Mouse (Mus musculus): ENCODE measurements at regions not wholly inside any gene's neighbourhood (a gene's known extent, or its start where the extent isn't known, plus 50 kb on each side); places are given as distances from the start of the nearest gene placed in this dataset.
A peak's percentile ranks its signal among the peaks of the same experiment; 100 is the strongest.

GRCm38 (mm10) chr12:12509164-12509937 lies 247.4 kb downstream of the Fam49a start:
- no peak for DNase-seq (ENCODE audit: low read depth)

GRCm38 (mm10) chr12:12508487-12509125 lies 246.7 kb downstream of the Fam49a start:
- no peak for DNase-seq (ENCODE audit: low read depth)

DNA sequence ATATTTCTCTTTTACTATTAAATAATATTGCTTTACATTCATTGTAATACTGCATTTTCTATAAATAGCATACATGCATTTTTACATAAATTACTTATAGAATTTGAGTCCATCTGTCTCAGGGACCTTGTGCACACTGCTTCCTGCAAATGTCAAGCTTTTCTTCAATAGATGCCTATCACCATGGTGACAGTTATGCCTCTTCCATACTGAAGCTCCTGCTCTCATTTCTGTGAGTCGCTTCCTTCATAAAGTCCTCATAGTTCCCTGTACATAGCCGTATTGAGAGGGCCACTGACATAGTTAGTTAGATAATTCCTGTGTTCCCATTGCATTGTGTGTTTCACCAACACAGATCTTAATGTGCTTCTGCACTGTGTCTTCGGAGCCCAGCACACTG lies 244.7 kb downstream of the Fam49a start:
- no peak for DNase-seq (ENCODE audit: low read depth)

DNA sequence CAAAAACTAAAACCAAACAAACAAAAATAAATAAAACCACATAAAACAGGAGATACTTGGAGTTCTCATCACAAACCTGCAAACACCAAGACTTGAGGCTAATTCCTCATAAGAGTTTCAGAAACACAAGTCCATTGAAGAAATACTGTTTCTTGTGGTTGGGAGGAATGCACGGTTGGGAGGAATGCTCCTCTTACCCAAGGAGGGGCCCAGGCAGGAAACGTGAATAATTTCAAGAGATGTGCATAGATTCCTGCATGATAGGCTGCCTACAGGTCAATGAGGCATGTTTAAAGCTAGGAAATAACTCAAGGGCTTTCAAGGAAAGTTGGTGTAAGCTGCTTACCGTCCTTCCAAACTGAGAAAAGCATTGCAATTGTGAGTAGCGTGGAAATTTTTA lies 243.7 kb downstream of the Fam49a start:
- no peak for DNase-seq (ENCODE audit: low read depth)

DNA sequence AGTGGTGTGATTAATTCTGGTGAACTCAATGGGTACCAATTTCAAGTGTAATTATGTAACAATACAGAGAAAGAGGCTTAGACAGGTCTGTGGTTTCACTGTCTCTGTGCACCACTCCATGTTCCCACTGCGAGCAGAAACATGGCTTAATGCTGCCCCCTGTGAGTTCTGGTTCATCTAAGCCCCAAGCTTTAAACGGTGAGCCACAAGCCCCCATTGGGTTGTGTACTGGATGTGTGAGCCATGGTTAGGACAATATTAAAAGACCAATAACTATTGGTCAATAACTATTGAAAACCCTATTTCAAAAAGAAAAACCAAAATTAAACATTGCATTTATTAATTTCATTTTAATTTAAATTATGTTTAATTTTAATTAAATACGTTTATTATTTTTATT lies 238.0 kb downstream of the Fam49a start:
- no peak for DNase-seq (ENCODE audit: low read depth)

DNA sequence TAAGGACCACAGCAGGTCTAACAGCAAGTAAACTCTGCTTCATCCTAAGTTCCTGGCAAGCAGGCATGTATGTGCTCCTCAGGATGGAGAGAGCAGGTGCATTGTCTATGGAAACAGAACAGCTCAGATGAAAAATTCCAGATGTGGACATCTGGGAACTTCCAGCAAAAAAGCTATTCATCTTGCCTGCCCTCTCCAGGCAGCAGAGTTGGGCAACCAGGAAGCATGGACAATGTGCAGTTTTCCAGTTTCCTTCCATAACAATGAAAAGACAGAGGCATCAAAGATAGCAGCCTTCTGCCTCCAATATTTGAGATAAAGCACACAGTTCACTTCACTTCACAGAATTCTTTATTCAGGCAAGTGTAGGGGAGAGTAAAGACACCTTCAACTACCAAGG lies 236.7 kb downstream of the Fam49a start:
- DNase-seq (ENCODE audit: low read depth) = no peak

DNA sequence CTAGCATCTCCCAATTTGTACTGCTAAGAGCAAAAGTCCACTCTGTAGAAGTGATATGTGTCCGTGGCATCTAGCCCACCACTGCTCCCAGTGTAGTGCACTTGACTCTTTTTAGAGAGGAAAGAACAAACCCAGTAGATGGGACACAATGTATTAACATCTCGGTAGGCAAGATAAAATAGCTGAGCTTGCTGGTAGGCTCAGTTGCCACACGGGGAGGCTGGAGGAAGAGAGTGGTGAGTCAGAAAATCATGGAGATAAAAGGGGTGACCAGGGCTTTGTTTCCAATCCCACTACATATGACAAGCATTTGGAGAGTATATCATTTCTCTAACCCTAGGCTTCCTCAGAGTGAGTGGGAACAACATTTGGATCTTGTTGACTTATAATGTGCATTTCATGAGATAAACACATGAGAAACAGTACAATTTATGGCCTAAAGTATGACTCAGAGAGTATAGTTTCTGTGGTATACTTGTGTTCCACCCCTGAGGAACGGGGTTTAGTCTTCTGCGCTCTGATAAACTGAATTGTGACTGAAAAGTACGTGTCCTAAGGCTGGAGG lies 235.4 kb downstream of the Fam49a start:
- DNase-seq (ENCODE audit: low read depth) = no peak

GRCm38 (mm10) chr12:12496593-12497141 lies 234.7 kb downstream of the Fam49a start:
- peak; percentile 9 for DNase-seq (ENCODE audit: low read depth)

DNA sequence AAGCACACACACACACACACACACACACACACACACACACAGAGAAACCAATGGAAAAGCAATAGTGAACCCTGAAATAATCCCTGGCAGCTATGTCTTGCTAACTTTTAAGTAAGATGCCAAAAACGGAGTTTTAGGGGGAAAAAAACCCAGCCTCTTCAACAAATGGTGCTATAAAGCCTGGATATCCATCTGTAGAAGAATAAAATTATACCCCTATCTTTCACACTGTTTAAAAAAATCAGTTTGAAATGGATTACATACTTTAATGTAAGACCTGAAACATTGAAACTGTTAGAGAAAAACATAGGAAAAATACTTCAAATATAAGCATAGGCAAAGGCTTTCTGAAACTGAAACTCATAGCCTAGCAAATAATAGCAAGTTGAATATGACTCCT lies 228.2 kb downstream of the Fam49a start:
- DNase-seq (ENCODE audit: low read depth) = no peak

DNA sequence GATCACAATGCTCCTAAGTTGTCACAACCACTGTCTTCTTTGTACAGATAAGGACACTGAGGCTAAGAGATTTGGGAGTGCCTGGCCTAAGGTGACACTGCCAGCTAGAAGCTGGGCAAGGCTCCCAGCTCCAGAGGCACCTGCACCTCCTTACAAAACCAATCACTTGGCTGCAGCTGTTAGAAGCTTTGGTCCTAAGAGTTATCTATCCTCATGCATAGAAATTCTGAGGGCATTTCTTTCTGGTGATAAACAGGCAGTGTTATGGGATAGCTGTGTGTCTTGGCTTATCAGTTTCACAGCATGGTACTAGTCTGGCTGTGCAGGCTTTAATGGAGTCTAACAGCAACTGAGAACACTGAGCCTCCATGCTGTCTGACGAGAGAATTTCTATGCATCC lies 226.2 kb downstream of the Fam49a start:
- DNase-seq (ENCODE audit: low read depth) = no peak

- no peak for DNase-seq (ENCODE audit: low read depth)
Observed at GRCm38 (mm10) chr12:12486656-12487356, 224.9 kb downstream of the Fam49a start.

DNA sequence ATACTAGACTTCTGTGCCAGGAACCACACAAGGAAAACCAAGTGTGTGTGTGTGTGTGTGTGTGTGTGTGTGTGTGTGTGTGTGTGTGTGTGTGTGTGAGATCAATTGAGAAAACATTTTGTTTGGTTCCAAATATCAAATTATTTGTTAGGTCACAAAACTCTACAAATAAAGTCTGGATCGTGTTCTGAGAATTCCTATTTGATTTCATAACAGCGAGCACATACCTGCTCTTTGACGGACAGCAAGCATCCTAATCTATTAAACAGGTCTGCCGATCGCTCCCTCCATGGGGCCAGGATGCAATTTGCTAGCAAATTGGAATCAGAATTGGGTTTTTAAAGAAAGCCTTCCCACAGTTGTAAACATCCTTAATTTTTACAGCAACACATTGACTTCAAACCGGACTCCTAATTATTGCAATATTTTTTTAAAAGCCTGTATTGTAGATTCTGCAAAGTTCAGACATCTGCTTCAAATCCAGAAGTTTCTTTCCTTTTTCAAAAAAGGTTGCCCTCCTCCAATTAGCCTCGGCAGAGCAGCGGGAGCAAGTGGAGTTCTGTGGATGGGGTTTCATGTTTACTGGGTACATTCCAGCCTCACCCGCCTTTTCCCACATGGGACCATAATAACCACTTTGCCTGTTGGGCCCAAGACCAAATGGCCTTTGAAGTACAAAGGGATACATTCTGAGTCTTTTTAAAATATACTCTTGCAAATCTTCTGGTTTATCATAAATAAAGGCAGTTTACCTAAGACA lies 223.2 kb downstream of the Fam49a start:
- DNase-seq (ENCODE audit: low read depth) = no peak

DNA sequence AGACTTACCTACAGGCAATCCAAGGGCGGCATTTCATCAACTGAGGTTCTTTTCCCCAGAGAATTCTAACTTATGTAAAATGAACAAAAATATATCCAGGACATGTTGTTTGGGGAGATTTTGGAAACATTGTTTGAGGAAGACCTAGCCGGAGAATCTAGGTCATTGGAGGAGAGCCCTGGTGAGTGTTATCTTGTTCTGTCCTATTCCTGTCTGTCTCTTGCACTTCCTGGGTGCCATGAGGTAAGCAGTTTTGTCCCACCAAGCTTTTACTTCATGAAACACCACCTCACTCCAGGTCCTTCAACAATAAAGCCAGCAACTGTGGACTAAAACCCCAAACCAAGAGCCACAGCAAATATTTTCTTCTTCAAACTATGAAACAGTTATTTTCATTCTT lies 218.5 kb downstream of the Fam49a start:
- DNase-seq (ENCODE audit: low read depth) = no peak

DNA sequence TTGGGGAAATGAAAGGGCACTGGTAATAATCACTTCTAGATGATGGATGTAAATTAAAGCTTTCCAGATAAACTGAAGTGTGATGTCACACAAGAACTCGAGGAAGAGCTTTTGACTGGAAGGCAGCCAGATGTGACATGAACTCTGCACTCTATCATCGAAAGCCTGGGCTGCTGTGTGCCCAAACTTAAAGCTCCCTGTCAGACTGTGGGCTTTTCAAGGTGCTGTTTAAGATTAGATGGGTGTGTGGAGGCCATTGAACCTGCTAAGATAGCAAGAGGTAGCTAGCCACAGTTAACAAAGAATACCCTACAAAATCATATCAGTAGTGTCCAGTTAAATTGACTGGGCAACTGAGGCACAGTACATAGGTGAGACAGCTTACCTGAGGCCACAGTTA lies 190.1 kb downstream of the Fam49a start:
- no peak for DNase-seq (ENCODE audit: low read depth)

DNA sequence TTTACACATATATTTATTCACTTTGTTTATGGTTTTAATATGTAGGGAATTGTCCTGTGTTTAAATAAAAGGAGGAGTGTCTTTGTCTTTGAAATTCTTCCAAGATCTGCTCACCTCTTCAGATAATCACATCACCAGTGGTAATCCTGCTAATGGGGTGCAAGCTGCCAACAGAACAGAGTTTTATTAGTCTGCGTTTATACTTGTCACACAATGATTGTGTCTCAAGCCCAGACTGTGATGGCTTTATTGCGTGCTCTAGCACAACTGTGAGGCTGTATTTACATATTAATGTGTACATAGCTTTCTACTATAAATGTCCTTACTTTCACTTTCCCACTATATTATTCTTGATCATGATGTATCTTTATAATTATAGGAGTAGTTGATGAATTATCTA lies 184.8 kb downstream of the Fam49a start:
- DNase-seq (ENCODE audit: low read depth) = no peak

DNA sequence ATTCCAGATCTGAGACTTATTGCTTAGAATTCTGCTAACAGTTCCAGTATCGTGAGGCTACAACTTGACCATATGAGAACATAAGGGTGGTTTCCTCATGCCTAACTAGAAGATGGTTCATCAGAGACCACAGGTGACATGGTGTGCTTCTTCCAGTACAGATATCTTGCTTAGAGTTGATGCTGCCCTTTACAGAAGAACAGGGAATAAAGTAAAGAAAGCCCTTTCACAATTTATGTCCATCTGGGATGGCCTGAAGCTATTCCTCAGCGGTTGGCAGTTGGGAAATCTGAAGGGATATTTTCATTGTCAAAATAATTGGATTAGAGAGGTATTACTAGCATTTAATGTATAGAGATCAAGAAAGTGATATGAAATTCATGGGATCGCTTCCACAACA lies 184.3 kb downstream of the Fam49a start:
- DNase-seq (ENCODE audit: low read depth) = no peak

DNA sequence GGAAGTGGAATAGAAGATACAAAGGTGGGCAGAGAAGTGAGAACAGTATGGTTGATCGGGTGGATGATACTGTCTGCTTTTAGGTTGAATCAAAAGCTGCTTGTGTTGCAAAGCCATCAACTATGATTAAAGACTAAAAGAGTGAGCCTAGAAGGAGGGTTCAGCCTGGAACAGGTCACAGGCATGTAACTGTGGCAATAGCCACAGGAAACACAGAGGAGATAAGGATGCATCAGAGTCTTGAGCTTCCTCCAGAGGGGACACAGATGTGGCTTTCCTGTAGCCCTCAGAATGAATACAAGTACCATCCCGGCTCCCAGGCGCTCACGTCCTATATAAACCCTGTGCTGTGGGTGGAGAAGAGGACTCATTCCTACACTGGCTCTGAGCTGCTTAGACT lies 180.9 kb downstream of the Fam49a start:
- DNase-seq (ENCODE audit: low read depth) = no peak

- DNase-seq (ENCODE audit: low read depth) = no peak
Observed at GRCm38 (mm10) chr12:12436379-12436778, 174.4 kb downstream of the Fam49a start.

- DNase-seq (ENCODE audit: low read depth) = no peak
Observed at GRCm38 (mm10) chr12:12432597-12432996, 170.7 kb downstream of the Fam49a start.
